Mouse (Mus musculus): ENCODE data around the gene Cand2.
A peak's percentile ranks its signal among the peaks of the same experiment; 100 is the strongest.

DNA sequence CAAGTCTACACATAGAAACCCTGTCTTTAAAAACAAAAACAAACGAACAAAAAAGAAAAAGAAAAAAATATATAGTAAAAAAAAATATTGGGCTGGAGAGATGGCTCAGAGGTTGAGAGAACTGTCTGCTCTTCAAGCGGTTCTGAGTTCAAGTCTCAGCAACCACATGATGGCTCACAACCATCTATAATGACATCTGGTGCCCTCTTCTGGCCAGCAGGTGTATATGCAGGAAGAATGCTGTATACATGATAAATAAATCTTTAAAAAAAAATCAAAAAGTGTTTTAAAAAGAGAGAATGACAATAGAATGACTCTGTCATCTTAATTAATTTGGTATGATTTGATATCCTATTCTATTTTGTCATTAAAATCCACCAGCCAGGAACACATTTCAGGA, 80.1 kb downstream of the Cand2 start:
- TF ChIP-seq CTCF (IDR thresholded peaks at IDR 0.05; ENCODE audit: low read depth) (peak; percentile 48), EP300 (IDR thresholded peaks at IDR 0.05; ENCODE audit: low read depth) (no peak)

Measured in heart, postnatal 0 days (tissue).